Mouse (Mus musculus): ENCODE data around the gene Acot1. TPM values are rescaled to one million over a fixed set of nuclear protein-coding genes. Genes with fewer than 3 reads are reported as not detected.
A peak's percentile ranks its signal among the peaks of the same experiment; 100 is the strongest.
"Not testable (repeated sequence)": the region's sequence is repeated elsewhere in the genome, so short reads cannot be mapped to it uniquely, and the experiment has no call there.

Gene Acot1
- polyA plus RNA-seq, 1 experiment from 2014 or later: 89.4 TPM

GRCm38 (mm10) chr12:84029043-84029442 is 19.8 kb downstream of the Acot1 start:
- H3K4me2 ChIP-seq (ENCODE audit: low read length); H3K9ac ChIP-seq (ENCODE audit: low read depth, low read length); H3K27me3 ChIP-seq (ENCODE audit: control insufficient read depth, insufficient read depth, low read depth, low read length); H3K4me3 ChIP-seq (ENCODE audit: low read depth, low read length); H3K9me3 ChIP-seq (replicated peaks; ENCODE audit: control insufficient read depth, low read length, poor library complexity, severe bottlenecking); ATAC-seq; H3K27ac ChIP-seq (ENCODE audit: low read length); H3K36me3 ChIP-seq (ENCODE audit: control insufficient read depth, insufficient read depth, low read length); H3K4me1 ChIP-seq (ENCODE audit: control insufficient read depth, insufficient read depth, low read length): not testable (repeated sequence)
- 77% methylated on average over 1 of the region's 1 CpGs for WGBS

GRCm38 (mm10) chr12:84030659-84031332 is 21.5 kb downstream of the Acot1 start:
- H3K4me3 ChIP-seq (ENCODE audit: low read depth, low read length): no peak overlapping the region
- no peaks in the 10 kb centered on the region for H3K27me3 ChIP-seq (ENCODE audit: control insufficient read depth, insufficient read depth, low read depth, low read length)
- H3K9me3 ChIP-seq (replicated peaks; ENCODE audit: control insufficient read depth, low read length, poor library complexity, severe bottlenecking): no peaks in the 10 kb centered on the region
- no peak overlapping the region for H3K4me2 ChIP-seq (ENCODE audit: low read length)
- ATAC-seq: peak; percentile 70; the same call in 1 of the 2 replicates
- no peak overlapping the region for H3K27ac ChIP-seq (ENCODE audit: low read length)
- H3K36me3 ChIP-seq (ENCODE audit: control insufficient read depth, insufficient read depth, low read length): no peaks in the 10 kb centered on the region
- H3K4me1 ChIP-seq (ENCODE audit: control insufficient read depth, insufficient read depth, low read length): no peaks in the 10 kb centered on the region
- no peak overlapping the region for H3K9ac ChIP-seq (ENCODE audit: low read depth, low read length)
- 70% methylated on average over 4 of the region's 4 CpGs for WGBS

GRCm38 (mm10) chr12:84032854-84033253 is 23.6 kb downstream of the Acot1 start:
- Histone ChIP-seq H3K4me2 (ENCODE audit: low read length) (no peak overlapping the region), H3K27me3 (ENCODE audit: control insufficient read depth, insufficient read depth, low read depth, low read length) (no peaks in the 10 kb centered on the region), H3K36me3 (ENCODE audit: control insufficient read depth, insufficient read depth, low read length) (no peaks in the 10 kb centered on the region), H3K27ac (ENCODE audit: low read length) (no peak overlapping the region), H3K9me3 (replicated peaks; ENCODE audit: control insufficient read depth, low read length, poor library complexity, severe bottlenecking) (no peaks in the 10 kb centered on the region), H3K4me1 (ENCODE audit: control insufficient read depth, insufficient read depth, low read length) (no peaks in the 10 kb centered on the region), H3K9ac (ENCODE audit: low read depth, low read length) (no peak overlapping the region), H3K4me3 (ENCODE audit: low read depth, low read length) (no peak overlapping the region)
- WGBS: 91% methylated on average over 4 of the region's 4 CpGs
- ATAC-seq: no peak

GRCm38 (mm10) chr12:84033302-84033701 is 24.0 kb downstream of the Acot1 start:
- not testable (repeated sequence) for H3K9me3 ChIP-seq (replicated peaks; ENCODE audit: control insufficient read depth, low read length, poor library complexity, severe bottlenecking); H3K4me3 ChIP-seq (ENCODE audit: low read depth, low read length); H3K36me3 ChIP-seq (ENCODE audit: control insufficient read depth, insufficient read depth, low read length); H3K27me3 ChIP-seq (ENCODE audit: control insufficient read depth, insufficient read depth, low read depth, low read length); ATAC-seq; H3K4me2 ChIP-seq (ENCODE audit: low read length); H3K27ac ChIP-seq (ENCODE audit: low read length); H3K4me1 ChIP-seq (ENCODE audit: control insufficient read depth, insufficient read depth, low read length); H3K9ac ChIP-seq (ENCODE audit: low read depth, low read length)
- 76% methylated on average over 2 of the region's 2 CpGs for WGBS

DNA sequence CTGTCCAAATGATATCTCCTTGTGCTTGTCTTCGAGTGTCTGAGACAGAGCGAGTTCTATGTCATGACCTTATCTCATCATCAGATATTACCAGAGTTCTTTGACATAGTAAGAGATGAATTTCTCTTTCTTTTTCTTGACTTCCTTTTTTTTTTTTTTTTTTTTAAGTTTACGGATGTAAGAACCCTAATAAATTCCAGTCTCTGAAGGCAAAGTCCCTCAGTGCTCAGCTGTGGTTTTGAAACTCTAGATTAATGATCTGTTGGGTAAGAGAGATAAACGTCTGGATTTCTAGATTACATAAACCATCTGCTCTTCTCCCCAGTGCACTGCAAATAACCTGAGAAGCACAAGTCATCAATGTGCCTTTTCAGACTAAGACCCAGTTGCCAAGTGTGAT is 24.8 kb downstream of the Acot1 start:
- Histone ChIP-seq H3K27ac (ENCODE audit: low read length) (no peak overlapping the region), H3K27me3 (ENCODE audit: control insufficient read depth, insufficient read depth, low read depth, low read length) (no peaks in the 10 kb centered on the region), H3K36me3 (ENCODE audit: control insufficient read depth, insufficient read depth, low read length) (no peaks in the 10 kb centered on the region), H3K4me1 (ENCODE audit: control insufficient read depth, insufficient read depth, low read length) (no peaks in the 10 kb centered on the region), H3K9me3 (replicated peaks; ENCODE audit: control insufficient read depth, low read length, poor library complexity, severe bottlenecking) (no peaks in the 10 kb centered on the region), H3K4me2 (ENCODE audit: low read length) (no peak overlapping the region), H3K4me3 (ENCODE audit: low read depth, low read length) (no peak overlapping the region), H3K9ac (ENCODE audit: low read depth, low read length) (no peak overlapping the region)
- no peak for ATAC-seq
- 79% methylated on average over 4 of the region's 4 CpGs for WGBS

DNA sequence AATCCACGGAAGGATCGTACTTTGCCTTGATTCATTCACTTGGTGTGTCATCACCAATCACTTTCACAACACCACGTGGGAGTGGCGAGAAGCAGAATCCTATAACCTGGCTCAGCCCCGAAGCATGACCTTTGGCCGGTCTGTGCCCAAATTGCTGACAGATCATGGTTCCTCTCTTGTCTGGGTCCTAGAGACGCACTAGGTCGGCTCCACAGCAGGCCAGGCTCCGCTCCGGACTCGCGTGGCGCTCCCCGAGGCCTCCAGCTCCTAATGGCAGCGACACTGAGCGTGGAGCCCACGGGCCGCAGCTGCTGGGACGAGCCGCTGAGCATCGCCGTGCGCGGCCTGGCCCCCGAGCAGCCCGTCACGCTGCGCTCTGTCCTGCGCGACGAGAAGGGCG is 29.0 kb downstream of the Acot1 start, which contains the start of gene Acot4:
Gene Acot4 (plus strand): TSS at position 139 of the 400 bp plus-strand sequence.
- peak; percentile 72 for ATAC-seq
- not testable (repeated sequence) for H3K27me3 ChIP-seq (ENCODE audit: control insufficient read depth, insufficient read depth, low read depth, low read length); H3K9me3 ChIP-seq (replicated peaks; ENCODE audit: control insufficient read depth, low read length, poor library complexity, severe bottlenecking); H3K36me3 ChIP-seq (ENCODE audit: control insufficient read depth, insufficient read depth, low read length); H3K4me1 ChIP-seq (ENCODE audit: control insufficient read depth, insufficient read depth, low read length); H3K27ac ChIP-seq (ENCODE audit: low read length)
- Histone ChIP-seq H3K4me3 (ENCODE audit: low read depth, low read length) (peak within 1 kb of the TSS; percentile 47), H3K9ac (ENCODE audit: low read depth, low read length) (peak within 1 kb of the TSS; percentile 63), H3K4me2 (ENCODE audit: low read length) (peak within 1 kb of the TSS; percentile 63)
- WGBS: 12% methylated on average over 16 of the region's 32 CpGs

- H3K36me3 ChIP-seq (ENCODE audit: control insufficient read depth, insufficient read depth, low read length); H3K27me3 ChIP-seq (ENCODE audit: control insufficient read depth, insufficient read depth, low read depth, low read length); H3K27ac ChIP-seq (ENCODE audit: low read length); H3K9me3 ChIP-seq (replicated peaks; ENCODE audit: control insufficient read depth, low read length, poor library complexity, severe bottlenecking); H3K4me1 ChIP-seq (ENCODE audit: control insufficient read depth, insufficient read depth, low read length): not testable (repeated sequence)
- peak; percentile 68 for ATAC-seq
- H3K4me3 ChIP-seq (ENCODE audit: low read depth, low read length): peak within 1 kb of the TSS; percentile 47
- WGBS: 2% methylated on average over 36 of the region's 39 CpGs
- H3K9ac ChIP-seq (ENCODE audit: low read depth, low read length): peak within 1 kb of the TSS; percentile 63
- H3K4me2 ChIP-seq (ENCODE audit: low read length): peak within 1 kb of the TSS; percentile 63
Observed at GRCm38 (mm10) chr12:84038691-84039111, 29.4 kb downstream of the Acot1 start, which contains the start of gene Gm49366. Gene Gm49366, plus strand, starts transcription at chr12:84038935.

- no peak overlapping the region for H3K27ac ChIP-seq (ENCODE audit: low read length)
- peaks cover 2% of the 10 kb centered on the region; the same call in 1 of the 2 replicates for H3K9me3 ChIP-seq (replicated peaks; ENCODE audit: control insufficient read depth, low read length, poor library complexity, severe bottlenecking)
- 93% methylated on average over 5 of the region's 5 CpGs for WGBS
- no peaks in the 10 kb centered on the region for H3K27me3 ChIP-seq (ENCODE audit: control insufficient read depth, insufficient read depth, low read depth, low read length)
- no peak overlapping the region for H3K4me2 ChIP-seq (ENCODE audit: low read length)
- no peak overlapping the region for H3K4me3 ChIP-seq (ENCODE audit: low read depth, low read length)
- no peak overlapping the region for H3K9ac ChIP-seq (ENCODE audit: low read depth, low read length)
- ATAC-seq: no peak
- H3K4me1 ChIP-seq (ENCODE audit: control insufficient read depth, insufficient read depth, low read length): no peaks in the 10 kb centered on the region
- no peaks in the 10 kb centered on the region for H3K36me3 ChIP-seq (ENCODE audit: control insufficient read depth, insufficient read depth, low read length)
Observed at GRCm38 (mm10) chr12:84042248-84042647, 33.0 kb downstream of the Acot1 start.

- H3K27me3 ChIP-seq (ENCODE audit: control insufficient read depth, insufficient read depth, low read depth, low read length): no peaks in the 10 kb centered on the region
- no peaks in the 10 kb centered on the region for H3K36me3 ChIP-seq (ENCODE audit: control insufficient read depth, insufficient read depth, low read length)
- no peak for ATAC-seq
- H3K9ac ChIP-seq (ENCODE audit: low read depth, low read length): no peak overlapping the region
- no peak overlapping the region for H3K27ac ChIP-seq (ENCODE audit: low read length)
- peaks cover 7% of the 10 kb centered on the region; the same call in 1 of the 2 replicates for H3K9me3 ChIP-seq (replicated peaks; ENCODE audit: control insufficient read depth, low read length, poor library complexity, severe bottlenecking)
- H3K4me3 ChIP-seq (ENCODE audit: low read depth, low read length): no peak overlapping the region
- WGBS: 54% methylated on average over 2 of the region's 2 CpGs
- H3K4me1 ChIP-seq (ENCODE audit: control insufficient read depth, insufficient read depth, low read length): no peaks in the 10 kb centered on the region
- H3K4me2 ChIP-seq (ENCODE audit: low read length): no peak overlapping the region
Observed at GRCm38 (mm10) chr12:84044045-84044444, 34.8 kb downstream of the Acot1 start.
